Mouse (Mus musculus) layer of hippocampus, adult 2 months (tissue): Measurements from ENCODE around the gene Dyrk1a. TPM values are rescaled to one million over a fixed set of nuclear protein-coding genes. Genes with fewer than 3 reads are reported as not detected.
A peak's percentile ranks its signal among the peaks of the same experiment; 100 is the strongest.

Experiments
- DNase-seq, 2 experiments: peaks; one replicate each; pipeline ENCODE4 v3.0.0; 2022; ENCODE audit warnings: low spot score in 2 of 2
- H3K27ac ChIP-seq: fragments of 200-600 bp; 2 replicates; pipeline ENCODE4 v1.8.1; 2022
- H3K4me3 ChIP-seq: fragments of 200-600 bp; 2 replicates; pipeline ENCODE4 v1.8.1; 2022; ENCODE audit warnings: mild to moderate bottlenecking
- CTCF ChIP-seq: fragments of 200-600 bp; conservative IDR thresholded peaks from 2 replicates; pipeline ENCODE4 v1.8.1; 2022; ENCODE audit warnings: antibody characterized with exemption, mild to moderate bottlenecking, moderate library complexity
- total RNA-seq, 2 experiments: library from RNA; stranded (reverse); gene quantifications; 2 replicates each; pipeline ENCODE4 v1.2.3; 2021

Gene Dyrk1a
- total RNA-seq, 2 experiments from 2014 or later: 95.0 to 98.9 TPM

DNA sequence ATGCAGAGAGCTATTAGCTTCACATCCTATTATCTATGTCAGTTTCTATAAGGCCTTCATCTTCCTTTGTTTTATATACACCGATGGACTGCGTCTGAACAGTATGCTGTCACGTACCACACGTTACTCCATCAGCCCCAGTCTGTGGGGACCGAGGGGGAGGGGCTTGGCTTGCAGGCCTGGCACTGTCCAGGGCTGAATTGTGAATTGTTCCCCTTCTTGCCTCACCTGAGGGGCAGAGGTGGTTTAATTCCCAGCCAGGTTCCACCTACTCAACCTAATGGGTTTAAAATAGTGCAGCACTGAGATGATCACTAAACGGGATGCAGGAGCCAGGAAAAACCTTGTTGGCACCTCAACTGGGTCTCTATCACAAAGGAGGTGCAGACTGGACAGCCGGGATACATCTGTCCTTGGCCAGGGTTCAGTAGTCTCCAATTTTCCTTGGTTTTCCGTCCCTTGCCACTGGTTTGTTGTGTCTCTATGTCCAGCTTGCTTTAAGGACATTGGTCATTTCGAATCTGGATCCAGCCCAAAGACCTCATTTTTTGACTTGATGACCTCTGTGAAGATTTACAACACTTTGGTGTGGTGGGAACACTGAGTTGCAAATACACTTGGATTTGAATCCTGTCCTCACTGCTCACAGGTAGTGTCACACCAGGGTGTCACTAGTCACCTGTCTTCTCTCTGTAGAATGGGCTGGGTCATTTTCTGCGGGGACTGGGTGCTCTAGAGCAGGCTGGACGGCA lies 2.8 kb upstream of the Dyrk1a start:
- DNase-seq: no peak
- TF ChIP-seq CTCF: no peak
- Histone ChIP-seq H3K4me3 (no peak overlapping the region), H3K27ac (no peak overlapping the region)

- H3K27ac ChIP-seq: no peak overlapping the region
- DNase-seq: no peak
- no peak for TF ChIP-seq CTCF
- no peak overlapping the region for H3K4me3 ChIP-seq
Observed at GRCm38 (mm10) chr16:94567751-94568150, 2.1 kb upstream of the Dyrk1a start.

DNA sequence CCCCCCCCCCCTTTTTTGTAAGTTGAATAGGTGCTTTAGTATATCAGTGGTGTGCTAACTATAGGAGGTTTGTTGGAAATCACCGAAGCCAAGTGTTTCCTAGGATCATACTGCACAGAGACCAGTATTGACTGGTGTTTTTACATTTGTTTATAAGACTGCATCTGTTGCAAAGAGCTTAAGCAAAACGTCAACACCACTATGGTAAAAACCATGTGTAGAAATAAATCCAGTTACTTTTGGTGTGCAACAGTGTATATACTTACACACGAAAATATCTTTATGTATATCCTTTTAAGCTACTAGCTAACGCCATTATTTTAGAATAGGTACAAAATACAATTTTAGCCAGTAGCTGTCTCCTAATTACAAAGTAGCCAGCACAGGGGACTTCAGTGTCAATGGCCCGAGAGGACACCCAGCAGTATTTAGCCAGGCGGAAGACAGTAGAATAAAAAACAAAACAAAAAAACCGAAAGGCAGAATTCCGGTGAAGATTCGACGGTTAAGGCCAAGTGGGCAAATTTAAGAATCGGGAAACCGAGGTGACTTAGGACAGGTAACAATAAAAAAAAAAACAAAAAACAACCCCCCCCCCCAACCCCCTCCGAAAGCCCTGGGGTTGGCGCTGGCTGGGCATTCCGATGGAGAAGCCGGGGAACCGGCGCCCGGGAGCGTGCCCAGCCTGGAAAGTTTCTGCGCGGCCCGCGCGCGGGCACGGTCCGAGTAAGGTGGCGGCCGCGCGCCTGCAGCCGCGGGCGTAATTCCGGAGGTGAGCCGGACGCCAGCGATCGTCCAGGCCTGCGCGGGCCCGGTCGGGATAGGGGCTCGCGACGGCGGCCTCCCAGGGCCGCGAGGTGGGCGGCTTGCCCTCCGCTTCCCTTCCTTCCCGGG lies 1.2 kb upstream of the Dyrk1a start:
- peak in 1 of 2 experiments; percentile 51 for DNase-seq
- no peak for TF ChIP-seq CTCF
- Histone ChIP-seq H3K27ac (peak overlapping the region; percentile 100), H3K4me3 (peak overlapping the region; percentile 73)

GRCm38 (mm10) chr16:94570361-94571041 lies 691 bp downstream of the Dyrk1a start:
- Histone ChIP-seq H3K4me3 (peak overlapping the region; percentile 69), H3K27ac (peak overlapping the region; percentile 100)
- TF ChIP-seq CTCF: no peak
- DNase-seq: peak; percentile 43 to 46

DNA sequence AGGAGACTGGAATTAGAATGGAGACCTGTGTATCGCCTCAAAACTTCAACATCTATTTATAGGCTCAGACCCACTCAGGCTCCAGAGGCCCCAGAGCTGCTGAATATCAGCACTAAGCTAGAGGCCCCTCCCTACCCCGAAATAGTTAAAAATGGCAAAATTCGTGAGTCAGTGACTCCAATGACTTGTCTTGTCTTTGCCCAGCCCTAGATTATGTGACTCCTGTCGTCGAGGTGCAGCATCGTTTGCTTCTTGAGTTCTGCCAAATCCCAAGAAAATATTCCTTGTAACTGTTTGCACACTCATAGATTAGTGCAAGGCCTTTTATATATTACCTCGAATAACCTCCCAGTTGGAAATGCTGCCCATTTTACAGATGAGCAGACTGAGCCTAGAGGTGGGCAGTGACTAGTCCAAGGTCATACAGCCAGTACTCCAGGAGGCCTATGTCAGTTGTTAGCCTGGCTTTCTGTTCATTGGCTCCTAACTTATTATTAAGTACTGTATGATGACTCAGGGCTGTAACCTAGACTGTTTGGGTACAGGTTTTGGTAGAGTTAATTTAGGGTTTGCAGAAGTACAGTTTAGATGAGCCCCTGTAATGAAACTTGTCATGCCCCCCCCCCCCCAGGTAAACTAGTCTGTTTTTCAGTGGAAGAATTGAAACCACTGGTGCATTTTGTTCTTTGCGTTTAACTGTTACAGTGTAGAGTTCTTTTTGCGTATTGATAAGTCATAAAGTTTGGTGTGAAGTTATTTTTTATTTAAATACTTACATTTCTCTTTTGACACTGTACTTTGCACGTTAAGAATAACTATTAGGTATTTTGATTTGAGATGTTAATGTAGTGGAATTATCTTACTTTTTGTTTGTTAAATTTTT lies 1.5 kb downstream of the Dyrk1a start:
- DNase-seq: no peak
- no peak for TF ChIP-seq CTCF
- peak overlapping the region; percentile 69 for H3K4me3 ChIP-seq
- peak overlapping the region; percentile 100 for H3K27ac ChIP-seq

GRCm38 (mm10) chr16:94572422-94572821 lies 2.6 kb downstream of the Dyrk1a start:
- no peak for DNase-seq
- TF ChIP-seq CTCF: no peak
- Histone ChIP-seq H3K4me3 (peak overlapping the region; percentile 69), H3K27ac (no peak overlapping the region)

DNA sequence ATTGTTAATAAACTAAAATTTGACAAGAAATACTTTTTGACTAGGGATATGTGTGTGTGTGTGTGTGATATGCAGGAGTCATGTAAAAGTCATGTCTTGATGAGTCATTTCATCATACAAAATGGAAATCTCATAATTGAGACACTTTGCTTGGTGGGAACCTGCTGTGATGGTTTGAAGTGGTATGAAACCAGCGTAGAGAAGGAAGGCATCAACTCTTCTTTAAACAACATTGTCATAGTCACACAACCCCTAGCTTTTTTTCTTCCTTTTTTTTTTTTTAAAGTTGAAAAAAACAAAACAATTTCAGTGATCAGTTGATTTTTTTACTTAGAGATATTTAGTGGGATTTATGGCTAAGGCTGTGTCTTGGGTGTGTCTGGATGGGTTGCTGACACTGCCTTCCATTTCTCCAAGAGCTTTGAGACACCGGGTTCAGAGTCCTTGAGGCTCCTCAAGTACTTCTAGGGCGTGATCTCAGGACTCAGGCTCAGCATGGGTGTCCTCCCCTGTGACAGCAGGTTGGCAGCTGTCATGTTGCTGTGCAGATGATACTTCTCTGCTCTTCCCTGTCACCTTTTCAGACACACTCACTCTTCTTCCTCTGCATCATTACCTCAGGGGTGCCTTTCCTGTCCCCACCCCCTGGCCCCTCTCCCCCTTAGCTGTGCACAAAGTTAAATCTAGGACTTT lies 4.4 kb downstream of the Dyrk1a start:
- no peak overlapping the region for H3K27ac ChIP-seq
- DNase-seq: no peak
- TF ChIP-seq CTCF: no peak
- H3K4me3 ChIP-seq: no peak overlapping the region

DNA sequence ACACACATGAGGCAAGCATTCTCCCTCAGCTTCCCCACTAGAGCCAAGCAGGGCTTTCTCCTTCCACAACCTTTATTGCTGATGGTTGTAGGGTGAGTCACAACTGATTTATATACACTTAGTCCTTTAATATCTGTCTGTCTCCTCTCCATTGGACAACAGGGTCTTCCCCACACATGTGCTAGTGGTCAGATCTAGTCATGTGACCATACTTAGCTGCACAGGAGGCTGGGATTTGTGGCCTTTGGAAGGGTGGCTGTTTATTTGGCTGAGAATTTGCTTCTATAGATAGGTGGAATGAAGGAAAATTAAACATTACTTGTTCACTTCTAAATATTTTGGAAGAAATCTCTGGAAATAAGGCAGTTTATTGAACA lies 4.9 kb downstream of the Dyrk1a start:
- H3K4me3 ChIP-seq: no peak overlapping the region
- DNase-seq: no peak
- TF ChIP-seq CTCF: no peak
- no peak overlapping the region for H3K27ac ChIP-seq

- DNase-seq: no peak
- H3K27ac ChIP-seq: no peak overlapping the region
- no peak overlapping the region for H3K4me3 ChIP-seq
- TF ChIP-seq CTCF: no peak
Observed at GRCm38 (mm10) chr16:94575757-94576156, 5.9 kb downstream of the Dyrk1a start.

GRCm38 (mm10) chr16:94579348-94579747 lies 9.5 kb downstream of the Dyrk1a start:
- no peak for DNase-seq
- H3K4me3 ChIP-seq: no peak overlapping the region
- no peak overlapping the region for H3K27ac ChIP-seq
- TF ChIP-seq CTCF: no peak

- DNase-seq: no peak
- peak overlapping the region; percentile 37 for H3K27ac ChIP-seq
- TF ChIP-seq CTCF: no peak
- H3K4me3 ChIP-seq: no peak overlapping the region
Observed at GRCm38 (mm10) chr16:94580844-94581405, 11.1 kb downstream of the Dyrk1a start.
